Mouse (Mus musculus): Measurements from ENCODE around the gene Pa2g4. TPM values are rescaled to one million over a fixed set of nuclear protein-coding genes. Genes with fewer than 3 reads are reported as not detected.
"Not testable (repeated sequence)": the region's sequence is repeated elsewhere in the genome, so short reads cannot be mapped to it uniquely, and the experiment has no call there.

Pa2g4 gene
- polyA plus RNA-seq, 1 experiment from 2014 or later = 196 TPM

- Histone ChIP-seq H3K36me3 (ENCODE audit: control insufficient read depth, insufficient read depth, low read length) (peaks cover 23% of the 10 kb centered on the region), H3K27ac (ENCODE audit: low read length) (no peak overlapping the region), H3K4me2 (ENCODE audit: low read depth, low read length) (no peak overlapping the region), H3K9ac (ENCODE audit: low read depth, low read length) (no peak overlapping the region), H3K4me1 (ENCODE audit: control insufficient read depth, insufficient read depth, low read length) (no peaks in the 10 kb centered on the region), H3K27me3 (replicated peaks; ENCODE audit: control insufficient read depth, insufficient read depth, low read length) (no peaks in the 10 kb centered on the region), H3K9me3 (ENCODE audit: control insufficient read depth, low read length) (no peaks in the 10 kb centered on the region), H3K4me3 (ENCODE audit: low read length) (no peak overlapping the region)
- ATAC-seq = no peak
Measured at GRCm38 (mm10) chr10:128556286-128556685, 9.5 kb downstream of the Pa2g4 start.

GRCm38 (mm10) chr10:128555567-128555966, 10.2 kb downstream of the Pa2g4 start:
- H3K9ac ChIP-seq (ENCODE audit: low read depth, low read length); H3K27ac ChIP-seq (ENCODE audit: low read length); H3K27me3 ChIP-seq (replicated peaks; ENCODE audit: control insufficient read depth, insufficient read depth, low read length); H3K4me3 ChIP-seq (ENCODE audit: low read length); ATAC-seq; H3K4me2 ChIP-seq (ENCODE audit: low read depth, low read length); H3K9me3 ChIP-seq (ENCODE audit: control insufficient read depth, low read length); H3K4me1 ChIP-seq (ENCODE audit: control insufficient read depth, insufficient read depth, low read length): not testable (repeated sequence)
- WGBS = 91% methylated on average over 1 of the region's 1 CpGs
- peaks cover 23% of the 10 kb centered on the region for H3K36me3 ChIP-seq (ENCODE audit: control insufficient read depth, insufficient read depth, low read length)

DNA sequence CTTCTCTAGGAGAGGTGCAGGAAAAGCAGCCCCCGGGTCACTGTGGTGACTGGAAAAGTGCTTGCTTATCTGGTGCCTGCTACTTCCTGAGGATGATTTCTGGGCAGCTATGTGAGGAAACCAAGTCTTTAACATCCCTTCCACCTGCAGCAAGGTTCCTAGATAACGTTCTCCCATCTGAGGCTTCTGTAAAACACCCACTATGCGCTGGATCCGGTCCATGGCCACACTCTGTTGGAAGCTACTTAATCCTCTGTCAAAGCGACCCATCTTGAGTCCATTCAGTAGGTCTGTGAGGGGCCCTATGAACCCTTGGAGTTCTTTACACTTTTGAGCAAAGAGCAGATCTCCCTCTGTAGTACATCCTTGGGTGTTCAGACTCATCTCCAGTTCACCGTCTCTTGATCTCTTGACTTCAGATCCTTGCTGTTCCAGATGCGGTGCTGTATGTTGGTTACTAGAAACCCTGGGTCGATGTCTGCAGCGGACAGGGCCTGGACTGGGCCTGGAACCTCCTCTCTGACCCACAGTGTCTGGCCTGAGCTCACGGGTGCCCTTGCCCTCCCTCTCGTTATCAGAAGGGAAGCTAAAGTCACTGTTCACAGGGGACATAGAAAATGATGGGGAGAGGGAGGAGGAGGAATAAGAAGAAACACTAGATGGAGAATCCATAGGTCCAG, 15.5 kb downstream of the Pa2g4 start:
- H3K36me3 ChIP-seq (ENCODE audit: control insufficient read depth, insufficient read depth, low read length); H3K4me2 ChIP-seq (ENCODE audit: low read depth, low read length); H3K9me3 ChIP-seq (ENCODE audit: control insufficient read depth, low read length); ATAC-seq; H3K4me3 ChIP-seq (ENCODE audit: low read length); H3K9ac ChIP-seq (ENCODE audit: low read depth, low read length); H3K4me1 ChIP-seq (ENCODE audit: control insufficient read depth, insufficient read depth, low read length); H3K27me3 ChIP-seq (replicated peaks; ENCODE audit: control insufficient read depth, insufficient read depth, low read length); H3K27ac ChIP-seq (ENCODE audit: low read length): not testable (repeated sequence)
- 89% methylated on average over 11 of the region's 11 CpGs for WGBS

DNA sequence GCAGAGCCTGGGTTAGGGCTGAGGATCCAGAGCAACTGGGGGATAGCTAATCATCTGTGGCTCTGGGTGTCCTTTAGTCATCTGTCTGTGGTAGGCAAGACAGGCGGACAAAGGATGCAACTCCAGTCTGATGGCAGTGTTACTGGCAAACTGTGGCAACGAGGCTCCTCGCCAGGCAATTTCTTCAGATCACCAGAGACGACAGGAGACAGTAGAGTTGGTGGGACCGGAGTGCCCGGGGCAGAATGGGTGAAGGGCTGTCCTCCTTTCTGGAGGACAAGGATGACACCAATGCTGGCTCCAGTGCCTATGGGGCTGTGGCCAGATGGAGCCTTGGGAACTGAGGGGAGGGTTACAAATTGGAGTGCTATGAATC, 16.1 kb downstream of the Pa2g4 start:
- Histone ChIP-seq H3K9ac (ENCODE audit: low read depth, low read length) (peak overlapping the region; percentile 37; the same call in 1 of the 2 replicates), H3K27ac (ENCODE audit: low read length) (peak overlapping the region; percentile 45)
- WGBS = 70% methylated on average over 6 of the region's 6 CpGs
- not testable (repeated sequence) for H3K4me3 ChIP-seq (ENCODE audit: low read length); H3K36me3 ChIP-seq (ENCODE audit: control insufficient read depth, insufficient read depth, low read length); H3K4me2 ChIP-seq (ENCODE audit: low read depth, low read length); H3K4me1 ChIP-seq (ENCODE audit: control insufficient read depth, insufficient read depth, low read length); H3K27me3 ChIP-seq (replicated peaks; ENCODE audit: control insufficient read depth, insufficient read depth, low read length); H3K9me3 ChIP-seq (ENCODE audit: control insufficient read depth, low read length); ATAC-seq

DNA sequence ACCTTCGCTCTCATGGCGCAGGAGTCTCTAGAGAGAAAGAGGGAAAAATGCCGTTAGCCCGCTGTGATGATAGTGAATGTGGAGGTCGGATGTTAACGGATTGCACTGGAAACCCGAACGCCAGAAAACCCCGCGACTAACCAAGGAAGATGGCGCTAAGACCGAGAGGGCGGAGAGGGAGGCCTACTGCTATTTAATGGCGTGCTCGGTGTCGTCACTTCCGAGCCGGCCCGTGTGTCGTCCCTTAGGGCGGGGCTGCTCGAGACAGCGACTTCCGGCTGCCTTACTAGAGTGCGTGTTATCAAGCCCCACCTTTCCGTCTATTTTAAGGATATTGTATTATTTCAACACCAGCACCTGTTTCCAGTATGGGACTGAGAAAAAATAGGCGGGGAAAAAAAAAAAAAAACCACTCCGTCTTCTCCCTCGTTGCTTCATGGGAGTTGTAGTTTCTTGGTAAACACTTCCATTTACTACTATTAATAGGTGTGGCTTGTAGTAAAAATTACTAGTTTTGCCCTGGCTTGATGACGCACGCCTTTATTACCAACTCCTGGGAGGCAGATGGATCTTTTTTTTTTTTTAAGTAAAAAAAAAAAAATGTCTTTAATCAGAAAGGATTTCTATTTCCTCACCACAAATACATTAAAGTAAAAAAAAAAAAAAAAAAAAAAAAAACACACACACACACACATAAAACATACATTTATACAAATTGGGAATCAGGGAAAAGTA, 16.7 kb downstream of the Pa2g4 start, which contains the start of gene Rpl41:
Gene Rpl41 (minus strand): TSS at position 359 of the 735 bp plus-strand sequence.
- Histone ChIP-seq H3K9me3 (ENCODE audit: control insufficient read depth, low read length) (no peaks in the 10 kb centered on the region), H3K4me3 (ENCODE audit: low read length) (peak within 1 kb of the TSS; percentile 72), H3K27ac (ENCODE audit: low read length) (peak within 1 kb of the TSS; percentile 95), H3K9ac (ENCODE audit: low read depth, low read length) (peak within 1 kb of the TSS; percentile 84), H3K36me3 (ENCODE audit: control insufficient read depth, insufficient read depth, low read length) (peaks cover 11% of the 10 kb centered on the region), H3K4me2 (ENCODE audit: low read depth, low read length) (peak within 1 kb of the TSS; percentile 67), H3K4me1 (ENCODE audit: control insufficient read depth, insufficient read depth, low read length) (0 out of 2 replicates have a peak, but pooled peaks cover 4% of the 10 kb centered on the region), H3K27me3 (replicated peaks; ENCODE audit: control insufficient read depth, insufficient read depth, low read length) (no peaks in the 10 kb centered on the region)
- peak; percentile 87 for ATAC-seq
- WGBS = under 1% methylated on average over 31 of the region's 31 CpGs

DNA sequence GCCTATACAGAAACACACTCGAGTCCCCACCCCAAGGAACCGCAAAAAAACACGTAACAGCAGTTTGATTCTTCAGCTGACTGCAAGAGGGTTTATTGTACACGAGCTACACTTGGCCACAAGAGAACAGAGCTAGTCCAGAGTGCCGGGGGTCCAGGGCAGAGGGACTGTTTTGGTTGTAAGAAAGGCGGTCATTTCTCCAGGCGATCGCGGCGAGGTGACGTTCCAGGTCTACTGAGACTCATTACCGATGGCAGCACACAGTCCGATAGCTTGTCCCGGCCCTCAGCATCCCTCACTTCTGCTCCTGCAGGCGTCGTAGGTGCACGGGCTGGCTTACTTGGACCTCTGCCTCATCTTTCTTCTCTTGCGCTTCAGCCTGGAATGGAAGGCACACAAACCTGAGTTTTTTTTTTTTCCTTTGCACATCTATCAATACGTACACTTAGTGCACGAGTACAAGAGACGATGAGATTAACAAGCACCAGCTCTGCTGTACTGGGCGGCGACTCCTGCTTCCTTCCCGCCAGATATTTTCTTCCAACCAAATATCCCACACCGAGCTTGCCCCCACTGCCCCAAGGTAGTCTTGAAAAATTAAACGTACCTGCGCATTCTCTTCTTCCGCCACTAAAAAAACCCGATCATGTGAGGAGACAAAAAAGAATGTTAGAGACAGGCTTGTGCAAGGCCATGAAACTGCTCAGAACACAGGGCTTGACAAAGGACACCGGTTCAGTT, 17.6 kb downstream of the Pa2g4 start:
- not testable (repeated sequence) for H3K4me1 ChIP-seq (ENCODE audit: control insufficient read depth, insufficient read depth, low read length); H3K9me3 ChIP-seq (ENCODE audit: control insufficient read depth, low read length); H3K27me3 ChIP-seq (replicated peaks; ENCODE audit: control insufficient read depth, insufficient read depth, low read length); ATAC-seq
- WGBS = under 1% methylated on average over 27 of the region's 30 CpGs
- H3K27ac ChIP-seq (ENCODE audit: low read length) = peak overlapping the region; percentile 95
- peak overlapping the region; percentile 84 for H3K9ac ChIP-seq (ENCODE audit: low read depth, low read length)
- peak overlapping the region; percentile 67 for H3K4me2 ChIP-seq (ENCODE audit: low read depth, low read length)
- H3K4me3 ChIP-seq (ENCODE audit: low read length) = peak overlapping the region; percentile 72
- H3K36me3 ChIP-seq (ENCODE audit: control insufficient read depth, insufficient read depth, low read length) = peaks cover 15% of the 10 kb centered on the region

GRCm38 (mm10) chr10:128547361-128548032, 18.3 kb downstream of the Pa2g4 start, which contains the start of gene Zc3h10:
Zc3h10 (minus strand) TSS chr10:128547774.
- 0% methylated on average over 48 of the region's 50 CpGs for WGBS
- Histone ChIP-seq H3K4me2 (ENCODE audit: low read depth, low read length) (peak within 1 kb of the TSS; percentile 75), H3K36me3 (ENCODE audit: control insufficient read depth, insufficient read depth, low read length) (peaks cover 15% of the 10 kb centered on the region), H3K9ac (ENCODE audit: low read depth, low read length) (peak within 1 kb of the TSS; percentile 84), H3K27ac (ENCODE audit: low read length) (peak within 1 kb of the TSS; percentile 95), H3K27me3 (replicated peaks; ENCODE audit: control insufficient read depth, insufficient read depth, low read length) (no peaks in the 10 kb centered on the region), H3K9me3 (ENCODE audit: control insufficient read depth, low read length) (no peaks in the 10 kb centered on the region), H3K4me3 (ENCODE audit: low read length) (peak within 1 kb of the TSS; percentile 72), H3K4me1 (ENCODE audit: control insufficient read depth, insufficient read depth, low read length) (0 out of 2 replicates have a peak, but pooled peaks cover 4% of the 10 kb centered on the region)
- peak; percentile 90 for ATAC-seq

DNA sequence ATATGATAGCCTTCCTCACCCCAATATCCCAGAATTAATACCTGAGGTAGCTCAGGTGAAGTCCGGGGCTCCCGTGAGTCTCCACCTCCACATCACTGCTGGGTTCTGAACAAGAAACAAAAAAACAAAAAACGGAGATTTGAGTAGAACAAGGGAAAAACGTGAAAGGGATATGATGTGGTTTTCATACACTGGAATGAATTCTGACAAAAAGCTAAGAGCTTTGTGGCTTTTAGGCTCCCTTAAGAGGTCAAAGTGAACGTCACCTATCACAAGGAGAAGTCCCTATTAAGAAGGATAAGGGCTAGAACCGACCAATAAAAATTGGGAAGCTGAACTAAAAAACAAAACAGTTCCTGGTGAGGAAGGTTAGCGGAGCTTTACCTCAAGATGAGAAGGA, 19.0 kb downstream of the Pa2g4 start:
- H3K9me3 ChIP-seq (ENCODE audit: control insufficient read depth, low read length) = no peaks in the 10 kb centered on the region
- H3K27me3 ChIP-seq (replicated peaks; ENCODE audit: control insufficient read depth, insufficient read depth, low read length) = no peaks in the 10 kb centered on the region
- 19% methylated on average over 7 of the region's 7 CpGs for WGBS
- peak overlapping the region; percentile 92 for H3K27ac ChIP-seq (ENCODE audit: low read length)
- no peak for ATAC-seq
- peaks cover 15% of the 10 kb centered on the region for H3K36me3 ChIP-seq (ENCODE audit: control insufficient read depth, insufficient read depth, low read length)
- 0 out of 2 replicates have a peak, but pooled peaks cover 4% of the 10 kb centered on the region for H3K4me1 ChIP-seq (ENCODE audit: control insufficient read depth, insufficient read depth, low read length)
- peak overlapping the region; percentile 72 for H3K4me3 ChIP-seq (ENCODE audit: low read length)
- H3K9ac ChIP-seq (ENCODE audit: low read depth, low read length) = peak overlapping the region; percentile 77
- H3K4me2 ChIP-seq (ENCODE audit: low read depth, low read length) = peak overlapping the region; percentile 75

GRCm38 (mm10) chr10:128546361-128546760, 19.4 kb downstream of the Pa2g4 start:
- no peak for ATAC-seq
- WGBS = 8% methylated on average over 4 of the region's 4 CpGs

More at GRCm38 (mm10) chr10:128546361-128546760, 19.4 kb downstream of the Pa2g4 start:
- Histone ChIP-seq H3K4me3 (ENCODE audit: low read length) (peak overlapping the region; percentile 72), H3K27me3 (replicated peaks; ENCODE audit: control insufficient read depth, insufficient read depth, low read length) (no peaks in the 10 kb centered on the region), H3K4me2 (ENCODE audit: low read depth, low read length) (peak overlapping the region; percentile 75), H3K9ac (ENCODE audit: low read depth, low read length) (peak overlapping the region; percentile 77), H3K27ac (ENCODE audit: low read length) (peak overlapping the region; percentile 92), H3K4me1 (ENCODE audit: control insufficient read depth, insufficient read depth, low read length) (0 out of 2 replicates have a peak, but pooled peaks cover 4% of the 10 kb centered on the region), H3K36me3 (ENCODE audit: control insufficient read depth, insufficient read depth, low read length) (peaks cover 15% of the 10 kb centered on the region), H3K9me3 (ENCODE audit: control insufficient read depth, low read length) (no peaks in the 10 kb centered on the region)
